Mouse (Mus musculus) brain, embryonic 14.5 days (tissue): ENCODE results near the gene Ireb2.

Experiments used
- CTCF ChIP-seq: fragments of 200-500 bp; IDR thresholded peaks from 2 replicates; pipeline ENCODE4 v1.5.1; 2012; ENCODE audit warnings: inconsistent platforms, mild to moderate bottlenecking, moderate library complexity, borderline replicate concordance; ENCODE audit not compliant: insufficient read depth, insufficient read length; ENCODE audit errors: extremely low read depth
- POLR2A ChIP-seq: fragments of 200-500 bp; IDR thresholded peaks from 2 replicates; pipeline ENCODE4 v1.6.1; 2012; ENCODE audit warnings: mild to moderate bottlenecking, inconsistent platforms, borderline replicate concordance; ENCODE audit not compliant: poor library complexity, insufficient read depth, insufficient read length, severe bottlenecking; ENCODE audit errors: extremely low read depth

DNA sequence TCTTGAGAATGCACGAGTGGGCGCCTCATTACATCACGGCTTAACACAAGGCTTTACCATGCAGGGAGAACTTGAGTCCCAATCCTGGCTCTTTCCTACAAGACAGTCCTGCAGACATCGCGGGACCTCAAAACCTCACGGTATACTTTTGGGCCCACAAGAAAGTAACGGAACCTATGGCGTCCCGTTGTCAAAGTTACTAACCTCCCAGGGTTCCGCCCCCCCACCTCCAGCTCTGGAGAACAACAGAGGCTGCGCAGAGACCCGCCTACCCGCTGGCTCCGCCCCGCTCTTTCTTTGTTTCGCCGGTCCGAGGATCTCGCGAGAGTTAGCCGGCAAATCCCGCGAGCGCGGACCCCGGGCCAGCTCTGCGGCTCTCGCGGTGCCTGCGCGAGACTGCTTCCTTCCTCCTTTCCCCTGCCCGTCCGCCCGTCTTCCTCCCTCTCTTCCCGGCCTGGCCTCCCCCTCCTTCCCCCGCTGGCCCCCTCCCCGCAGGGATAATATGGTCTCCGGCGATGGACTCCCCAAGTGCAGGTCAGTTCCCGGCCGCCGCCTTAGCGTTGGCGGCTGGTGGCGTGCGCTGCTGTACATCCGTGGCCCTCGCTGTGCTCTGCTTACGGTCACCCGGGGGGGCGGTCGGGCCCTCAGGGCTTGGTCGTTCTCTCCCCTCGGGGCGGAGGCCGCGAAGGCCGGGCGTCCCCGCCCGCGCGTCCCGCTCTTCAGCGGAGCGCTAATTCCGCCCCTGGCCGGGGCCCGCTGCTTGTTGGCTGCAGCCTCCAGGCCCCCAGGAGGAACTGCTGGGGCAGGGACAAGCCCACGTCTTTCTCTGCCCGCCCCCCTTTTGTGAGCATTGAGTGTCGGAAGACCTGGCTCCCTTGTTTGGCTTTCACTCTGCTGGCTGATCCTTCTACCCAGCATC is at the start of gene Ireb2:
- no peak for TF ChIP-seq CTCF
- peak; percentile 62; the same call in 1 of the 2 replicates for TF ChIP-seq POLR2A
